Mouse (Mus musculus) lung, adult 2 months (tissue): ENCODE results near the gene Gm44511. TPM values are rescaled to one million over a fixed set of nuclear protein-coding genes. Genes with fewer than 3 reads are reported as not detected.
"Not testable (repeated sequence)": the region's sequence is repeated elsewhere in the genome, so short reads cannot be mapped to it uniquely, and the experiment has no call there.

Experiments
- DNase-seq: peaks from one replicate; pipeline ENCODE4 v3.0.0; 2022
- H3K4me1 ChIP-seq: fragments of 200-500 bp; 2 replicates; pipeline ENCODE4 v1.6.1; 2011; ENCODE audit warnings: low read length; ENCODE audit not compliant: control insufficient read depth, insufficient read depth
- H3K4me3 ChIP-seq: fragments of 200-500 bp; replicated peaks from 2 replicates; pipeline ENCODE3; 2011; ENCODE audit warnings: low read depth, mild to moderate bottlenecking, control low read depth, low read length; ENCODE audit errors: extremely low read depth
- CTCF ChIP-seq: fragments of 200-500 bp; IDR thresholded peaks from 2 replicates; pipeline ENCODE4 v1.5.1; 2011; ENCODE audit warnings: mild to moderate bottlenecking, low read length, control low read depth; ENCODE audit not compliant: insufficient read depth
- POLR2A ChIP-seq: fragments of 200-500 bp; IDR thresholded peaks from 2 replicates; pipeline ENCODE4 v1.6.1; 2011; ENCODE audit warnings: low read depth, mild to moderate bottlenecking, control low read depth, low read length, borderline replicate concordance; ENCODE audit errors: extremely low read depth
- WGBS: fragments of 180-500 bp; shearing (Covaris S2); methylation state at CpG from one replicate; pipeline ENCODE4 v1.1.7; 2018; 5-methylcytosine and 5-hydroxymethylcytosine counted together
- polyA plus RNA-seq: library from polyadenylated mRNA; depleted of rRNA; stranded (reverse); fragments of >200 nt; gene quantifications from 2 replicates; pipeline ENCODE4 v1.2.3, GENCODE M21; 2012

The Gm44511 gene
- polyA plus RNA-seq, 1 experiment: not detected

- no peak for TF ChIP-seq CTCF
- no peak for DNase-seq
- Histone ChIP-seq H3K4me1 (0 out of 2 replicates have a peak, but pooled peaks cover 3% of the 10 kb centered on the region), H3K4me3 (no peak overlapping the region)
- 20% methylated on average over 5 of the region's 5 CpGs for WGBS
Observed at GRCm38 (mm10) chr6:128764598-128764997, 61.5 kb downstream of the Gm44511 start.

- TF ChIP-seq POLR2A (no peak), CTCF (peak; percentile 66)
- peak overlapping the region; percentile 89 for H3K4me3 ChIP-seq
- H3K4me1 ChIP-seq: 0 out of 2 replicates have a peak, but pooled peaks cover 3% of the 10 kb centered on the region
- 2% methylated on average over 30 of the region's 30 CpGs for WGBS
- peak; percentile 92 for DNase-seq
Observed at GRCm38 (mm10) chr6:128763736-128764523, 62.2 kb downstream of the Gm44511 start.

GRCm38 (mm10) chr6:128762892-128763670, 63.0 kb downstream of the Gm44511 start:
- H3K4me3 ChIP-seq, H3K4me1 ChIP-seq, DNase-seq: not testable (repeated sequence)
- WGBS: 84% methylated on average over 10 of the region's 10 CpGs

GRCm38 (mm10) chr6:128761144-128761540, 65.0 kb downstream of the Gm44511 start:
- H3K4me3 ChIP-seq: peak overlapping the region; percentile 27
- TF ChIP-seq CTCF: no peak
- WGBS: 44% methylated on average over 5 of the region's 5 CpGs
- H3K4me1 ChIP-seq: 0 out of 2 replicates have a peak, but pooled peaks cover 3% of the 10 kb centered on the region
- no peak for DNase-seq

- WGBS: under 1% methylated on average over 44 of the region's 44 CpGs
- peak; percentile 91 for DNase-seq
- not testable (repeated sequence) for H3K4me1 ChIP-seq
- TF ChIP-seq CTCF (peak; percentile 53), POLR2A (peak; percentile 67; the same call in 1 of the 2 replicates)
- H3K4me3 ChIP-seq: peak overlapping the region; percentile 100
Observed at GRCm38 (mm10) chr6:128760416-128761143, 65.5 kb downstream of the Gm44511 start.

- WGBS: under 1% methylated on average over 22 of the region's 22 CpGs
- not testable (repeated sequence) for H3K4me1 ChIP-seq
- DNase-seq: peak; percentile 95
- peak overlapping the region; percentile 72 for H3K4me3 ChIP-seq
Observed at GRCm38 (mm10) chr6:128760016-128760415, 66.1 kb downstream of the Gm44511 start.

- WGBS: 89% methylated on average over 5 of the region's 5 CpGs
- TF ChIP-seq CTCF: no peak
- DNase-seq: no peak
- 0 out of 2 replicates have a peak, but pooled peaks cover 3% of the 10 kb centered on the region for H3K4me1 ChIP-seq
- no peak overlapping the region for H3K4me3 ChIP-seq
Observed at GRCm38 (mm10) chr6:128759221-128759950, 66.7 kb downstream of the Gm44511 start.

GRCm38 (mm10) chr6:128755402-128755763, 70.7 kb downstream of the Gm44511 start:
- H3K4me3 ChIP-seq, H3K4me1 ChIP-seq, DNase-seq: not testable (repeated sequence)
- WGBS: 54% methylated on average over 4 of the region's 4 CpGs

GRCm38 (mm10) chr6:128754748-128755401, 71.2 kb downstream of the Gm44511 start:
- H3K4me1 ChIP-seq, DNase-seq, H3K4me3 ChIP-seq: not testable (repeated sequence)
- 66% methylated on average over 12 of the region's 12 CpGs for WGBS

- WGBS: 27% methylated on average over 10 of the region's 10 CpGs
- not testable (repeated sequence) for DNase-seq, H3K4me1 ChIP-seq
- H3K4me3 ChIP-seq: peak overlapping the region; percentile 16
Observed at GRCm38 (mm10) chr6:128754265-128754664, 71.8 kb downstream of the Gm44511 start.
